Mouse (Mus musculus) yolk sac, embryonic 10.5 days (tissue): ENCODE measurements at regions not wholly inside any gene's neighbourhood (a gene's known extent, or its start where the extent isn't known, plus 50 kb on each side); places are given as distances from the start of the nearest gene placed in this dataset.
"Not testable (repeated sequence)": the region's sequence is repeated elsewhere in the genome, so short reads cannot be mapped to it uniquely, and the experiment has no call there.

Experiments
- DNase-seq: peaks from one replicate; pipeline ENCODE4 v3.0.0-alpha.2; 2017; ENCODE audit warnings: low spot score

GRCm38 (mm10) chr2:53632816-53633474 is 441.4 kb downstream of the Arl6ip6 start:
- DNase-seq: not testable (repeated sequence)

- DNase-seq: no peak
These were observed 416.6 kb downstream of the Rprm start for GRCm38 (mm10) chr2:53668599-53669372.

GRCm38 (mm10) chr2:53680350-53681011 is 404.9 kb downstream of the Rprm start:
- no peak for DNase-seq

- DNase-seq: no peak
These were observed 402.8 kb downstream of the Rprm start for GRCm38 (mm10) chr2:53682599-53682998.

- DNase-seq: no peak
These were observed 398.1 kb downstream of the Rprm start for GRCm38 (mm10) chr2:53687281-53687680.

- DNase-seq: no peak
These were observed 396.0 kb downstream of the Rprm start for GRCm38 (mm10) chr2:53689223-53689880.

- DNase-seq: no peak
These were observed 393.7 kb downstream of the Rprm start for GRCm38 (mm10) chr2:53691580-53692118.

- DNase-seq: no peak
These were observed 374.1 kb downstream of the Rprm start for GRCm38 (mm10) chr2:53711213-53711612.

- no peak for DNase-seq
These were observed 372.2 kb downstream of the Rprm start for GRCm38 (mm10) chr2:53713106-53713640.

- no peak for DNase-seq
These were observed 370.3 kb downstream of the Rprm start for GRCm38 (mm10) chr2:53715017-53715416.

- DNase-seq: no peak
These were observed 362.1 kb downstream of the Rprm start for GRCm38 (mm10) chr2:53723231-53723630.

- DNase-seq: no peak
These were observed 356.7 kb downstream of the Rprm start for GRCm38 (mm10) chr2:53728693-53729092.

GRCm38 (mm10) chr2:53730451-53730850 is 354.9 kb downstream of the Rprm start:
- no peak for DNase-seq

GRCm38 (mm10) chr2:53763486-53763885 is 321.9 kb downstream of the Rprm start:
- DNase-seq: no peak

GRCm38 (mm10) chr2:53782035-53782434 is 303.3 kb downstream of the Rprm start:
- not testable (repeated sequence) for DNase-seq

- DNase-seq: not testable (repeated sequence)
These were observed 296.8 kb downstream of the Rprm start for GRCm38 (mm10) chr2:53788599-53788998.

- DNase-seq: no peak
These were observed 288.7 kb downstream of the Rprm start for GRCm38 (mm10) chr2:53796605-53797004.

GRCm38 (mm10) chr2:53803666-53804065 is 281.7 kb downstream of the Rprm start:
- no peak for DNase-seq

- DNase-seq: no peak
These were observed 234.4 kb downstream of the Rprm start for GRCm38 (mm10) chr2:53850815-53851528.
